Mouse (Mus musculus): ENCODE results near the gene Nacad.

GRCm38 (mm10) chr11:6650519-6650918, 44.7 kb upstream of the Nacad start:
- TF ChIP-seq MYC (IDR thresholded peaks at IDR 0.05; ENCODE audit: low read depth, low read length) (no peak), CTCF (conservative IDR thresholded peaks at IDR 0.05 in 1 of 2, IDR thresholded peaks at IDR 0.05 in 1 of 2; ENCODE audit: low read depth in 2 of 2, low read length in 2 of 2) (no peak), POLR2A (IDR thresholded peaks at IDR 0.05; ENCODE audit: low read depth, low read length) (no peak), JUND (conservative IDR thresholded peaks at IDR 0.05; ENCODE audit: low read depth, low read length) (no peak), SIN3A (IDR thresholded peaks at IDR 0.05; ENCODE audit: low read length) (no peak), HCFC1 (IDR thresholded peaks at IDR 0.05; ENCODE audit: low read depth, low read length) (no peak), RAD21 (IDR thresholded peaks at IDR 0.05; ENCODE audit: low read depth, low read length) (no peak), USF1 (IDR thresholded peaks at IDR 0.05; ENCODE audit: low read depth, low read length) (no peak), MAX (IDR thresholded peaks at IDR 0.05; ENCODE audit: low read length) (no peak), MAZ (IDR thresholded peaks at IDR 0.05; ENCODE audit: low read depth, low read length) (no peak), EP300 (IDR thresholded peaks at IDR 0.05; ENCODE audit: low read length) (no peak), NELFE (IDR thresholded peaks at IDR 0.05; ENCODE audit: low read depth, low read length) (no peak), SMC3 (IDR thresholded peaks at IDR 0.05; ENCODE audit: low read depth, low read length) (no peak), KAT2A (IDR thresholded peaks at IDR 0.05; ENCODE audit: insufficient replicate concordance, low read length) (no peak)
